Mouse (Mus musculus): Measurements from ENCODE around the gene Apobr.
A peak's percentile ranks its signal among the peaks of the same experiment; 100 is the strongest.

Gene Apobr

GRCm38 (mm10) chr7:126584506-126584977 is at the start of gene Apobr:
Gene Apobr, plus strand, starts transcription at chr7:126584942.
- DNase-seq (ENCODE audit: low read depth): peak; percentile 86

DNA sequence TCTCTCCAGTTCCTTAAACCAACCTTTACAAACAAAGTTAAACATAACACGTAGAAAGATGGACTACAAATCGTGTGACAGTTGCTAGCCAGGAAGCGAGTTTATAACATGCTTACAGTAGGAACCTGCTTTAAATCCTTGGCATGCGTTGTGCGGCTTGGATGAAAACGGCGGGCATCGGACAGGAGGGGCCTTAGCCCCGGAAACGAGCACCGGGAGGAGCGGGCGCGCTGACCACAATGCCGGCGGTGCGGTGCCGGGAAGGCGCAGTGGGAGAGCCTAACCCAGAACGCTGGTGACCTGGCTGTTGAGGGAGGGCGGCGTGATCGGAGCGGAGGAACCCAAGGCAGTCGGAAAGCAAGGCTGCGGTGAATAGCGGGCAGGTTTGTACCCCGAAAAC is 49.0 kb upstream of the Apobr start:
- DNase-seq (ENCODE audit: low read depth): no peak

GRCm38 (mm10) chr7:126536466-126536865 is 48.3 kb upstream of the Apobr start:
- no peak for DNase-seq (ENCODE audit: low read depth)

DNA sequence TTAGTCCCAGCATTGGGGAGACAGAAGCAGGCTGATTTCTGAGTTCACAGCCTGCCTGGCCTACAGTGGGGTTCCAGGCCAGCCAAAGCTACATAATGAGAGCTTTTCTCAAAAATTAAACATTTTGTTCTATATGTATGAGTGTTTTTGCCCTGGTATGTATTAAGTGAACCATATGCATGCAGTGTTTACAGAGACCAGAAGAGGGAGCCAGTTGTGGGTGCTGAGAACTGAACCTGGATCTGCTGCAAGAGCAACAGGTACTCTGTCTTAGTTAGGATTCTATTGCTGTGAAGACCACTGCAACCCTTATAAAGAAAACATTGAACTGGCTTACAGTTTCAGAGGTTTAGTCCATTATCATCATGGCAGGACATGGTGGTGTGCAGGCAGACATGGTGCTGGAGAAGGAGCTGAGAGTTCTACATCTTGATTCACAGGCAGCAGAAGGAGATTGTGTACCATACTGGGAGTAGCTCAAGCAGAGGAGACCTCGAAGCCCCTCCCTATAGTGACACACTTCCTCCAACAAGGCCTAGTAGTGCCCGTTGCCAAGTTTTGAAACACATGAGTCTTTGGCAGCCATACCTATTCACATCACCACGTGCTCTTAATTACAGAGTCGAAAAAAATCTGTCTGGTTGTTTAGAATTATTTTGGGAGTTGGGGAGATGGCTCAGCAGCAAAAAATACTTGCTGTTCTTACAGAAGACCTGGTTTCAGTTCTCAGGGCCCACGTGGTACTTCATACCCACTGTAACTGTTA is 46.7 kb upstream of the Apobr start:
- peak; percentile 66 for DNase-seq (ENCODE audit: low read depth)

DNA sequence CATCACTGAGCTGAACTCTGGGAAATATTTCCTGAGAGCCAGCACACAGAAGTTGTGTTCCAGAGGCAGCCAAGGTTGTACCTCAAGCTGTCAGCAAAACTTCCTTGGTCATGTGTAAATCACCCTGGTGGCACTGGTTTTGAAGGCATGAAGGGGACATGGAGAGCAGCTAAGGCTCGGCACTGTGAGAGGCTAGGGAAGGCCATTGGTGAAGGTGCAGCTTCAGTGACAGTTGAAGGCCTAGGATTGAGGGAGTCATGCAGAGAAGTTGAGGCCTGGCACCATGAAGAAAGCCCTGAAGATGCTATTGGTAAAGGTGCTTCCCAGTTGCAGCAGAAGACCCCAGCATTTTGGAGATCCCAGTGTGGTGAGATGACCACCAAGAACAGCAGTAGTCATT is 43.1 kb upstream of the Apobr start:
- no peak for DNase-seq (ENCODE audit: low read depth)

DNA sequence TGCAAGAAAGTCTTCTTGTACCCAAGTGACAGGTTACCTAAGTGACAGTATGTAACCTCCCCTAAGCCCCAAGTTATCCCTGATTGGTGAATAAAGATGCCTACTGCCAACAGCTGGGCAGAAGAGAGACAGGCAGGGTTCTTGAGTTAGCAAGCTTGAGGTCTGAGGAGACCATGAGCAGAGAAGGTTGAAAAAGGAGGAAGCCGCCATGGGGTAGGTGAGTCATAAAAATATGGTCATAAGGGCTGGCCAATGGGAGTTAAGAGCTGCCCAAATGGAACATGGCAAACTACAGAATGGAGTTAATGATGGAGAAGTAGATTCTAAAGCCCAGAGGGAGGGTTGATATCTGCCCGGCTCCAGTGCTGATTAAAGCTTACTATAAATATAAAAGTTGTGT is 39.1 kb upstream of the Apobr start:
- DNase-seq (ENCODE audit: low read depth): peak; percentile 55

GRCm38 (mm10) chr7:126554796-126555195 is 29.9 kb upstream of the Apobr start:
- DNase-seq (ENCODE audit: low read depth): peak; percentile 50

DNA sequence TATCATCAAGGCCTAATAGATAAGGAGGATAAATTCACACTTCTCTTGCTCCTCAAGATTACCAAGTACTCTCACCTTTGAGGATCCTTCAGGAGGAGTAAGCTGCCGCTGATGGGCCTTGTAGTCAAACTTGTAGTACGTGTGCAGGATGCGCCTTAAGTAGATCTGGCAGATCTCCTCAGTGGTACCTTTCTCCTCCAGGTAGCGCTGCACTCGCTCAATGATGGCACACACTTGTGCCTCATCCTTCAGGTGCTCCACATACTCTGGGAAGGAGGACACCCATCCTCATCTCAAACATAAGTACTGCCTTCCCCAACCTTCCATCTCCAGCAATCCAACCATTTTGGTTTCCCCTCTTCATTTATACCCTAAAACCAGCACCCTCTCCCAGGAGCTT is 28.1 kb upstream of the Apobr start:
- no peak for DNase-seq (ENCODE audit: low read depth)

DNA sequence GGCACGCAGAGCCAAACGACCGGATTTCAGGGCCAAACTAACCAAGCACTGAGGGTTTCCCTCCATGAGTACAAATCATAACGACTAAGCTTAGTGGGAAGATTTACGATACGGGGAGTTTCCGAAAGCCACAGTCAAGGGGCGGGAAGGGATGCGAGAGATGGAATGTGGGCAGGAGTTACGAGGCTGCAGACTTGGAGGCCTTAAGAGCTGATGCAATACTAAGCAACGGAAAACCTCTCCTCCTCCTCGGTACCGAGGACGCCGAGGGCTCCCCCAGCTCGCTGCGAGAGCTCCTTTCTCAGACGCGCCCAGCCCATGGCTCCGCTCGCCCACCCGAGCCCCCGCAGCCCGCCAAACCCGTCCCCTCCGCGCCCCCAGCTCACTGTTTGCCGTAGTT is 19.0 kb upstream of the Apobr start:
- peak; percentile 74 for DNase-seq (ENCODE audit: low read depth)

DNA sequence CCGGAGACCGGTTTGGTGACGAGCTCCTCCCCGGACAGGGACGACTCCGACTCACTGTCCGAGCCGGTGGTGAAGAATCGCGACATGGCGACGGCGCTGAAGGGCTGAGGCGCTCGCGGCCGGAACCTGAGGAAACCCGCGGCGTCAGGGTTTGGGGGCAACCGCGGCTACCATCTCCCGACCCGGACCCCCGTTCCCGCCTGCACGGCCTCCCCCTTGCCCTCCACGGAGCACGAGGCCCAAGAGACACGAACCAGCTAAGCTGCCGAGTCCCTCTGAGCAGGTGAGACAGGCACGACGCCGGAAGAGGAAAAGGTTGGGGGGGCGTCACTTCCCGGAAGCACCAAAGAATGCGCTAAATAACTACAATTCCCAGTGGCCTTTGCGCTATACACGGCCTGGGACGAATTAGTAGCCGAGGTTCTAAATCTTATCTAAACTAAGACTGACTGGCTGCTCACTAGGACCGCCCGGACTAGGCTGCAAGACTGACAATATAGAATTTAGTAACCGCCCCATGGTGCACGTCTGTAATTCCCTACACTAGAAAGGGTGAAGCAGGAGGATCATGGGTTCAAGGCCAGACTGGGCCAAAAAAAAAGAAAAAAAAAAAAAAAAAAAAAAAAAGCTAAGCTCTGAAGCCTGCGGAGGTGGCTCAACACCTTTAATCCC is 18.5 kb upstream of the Apobr start, which contains the start of gene Eif3c:
TSS of gene Eif3c (minus strand) at position 318 of the 672 bp plus-strand sequence.
- peak; percentile 96 for DNase-seq (ENCODE audit: low read depth)

GRCm38 (mm10) chr7:126576946-126577345 is 7.8 kb upstream of the Apobr start:
- DNase-seq (ENCODE audit: low read depth): peak; percentile 80

GRCm38 (mm10) chr7:126579172-126579571 is 5.6 kb upstream of the Apobr start:
- DNase-seq (ENCODE audit: low read depth): no peak

GRCm38 (mm10) chr7:126581661-126582060 is 3.1 kb upstream of the Apobr start:
- no peak for DNase-seq (ENCODE audit: low read depth)

DNA sequence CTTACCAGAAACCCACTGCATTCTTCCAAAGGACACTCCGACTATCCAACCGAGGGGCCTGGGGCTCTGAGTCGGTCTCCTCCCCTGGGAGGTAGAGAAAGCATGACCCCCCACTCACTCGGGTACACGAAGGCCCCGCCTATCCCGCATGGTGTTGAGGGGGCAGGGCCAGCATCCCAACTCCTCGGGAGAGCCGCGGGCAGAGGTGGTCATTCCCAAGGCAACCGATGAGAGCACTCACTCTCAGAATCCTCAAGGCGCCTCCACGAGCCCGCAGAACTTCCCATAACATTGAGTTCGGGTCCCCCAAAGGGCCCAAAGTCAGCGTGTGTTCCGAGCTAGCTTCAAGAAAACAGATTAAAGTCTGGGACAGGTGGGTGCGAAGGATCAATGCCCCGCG is 2.0 kb upstream of the Apobr start:
- no peak for DNase-seq (ENCODE audit: low read depth)

- DNase-seq (ENCODE audit: low read depth): peak; percentile 93
These were observed 1.5 kb upstream of the Apobr start for GRCm38 (mm10) chr7:126583251-126583709.

DNA sequence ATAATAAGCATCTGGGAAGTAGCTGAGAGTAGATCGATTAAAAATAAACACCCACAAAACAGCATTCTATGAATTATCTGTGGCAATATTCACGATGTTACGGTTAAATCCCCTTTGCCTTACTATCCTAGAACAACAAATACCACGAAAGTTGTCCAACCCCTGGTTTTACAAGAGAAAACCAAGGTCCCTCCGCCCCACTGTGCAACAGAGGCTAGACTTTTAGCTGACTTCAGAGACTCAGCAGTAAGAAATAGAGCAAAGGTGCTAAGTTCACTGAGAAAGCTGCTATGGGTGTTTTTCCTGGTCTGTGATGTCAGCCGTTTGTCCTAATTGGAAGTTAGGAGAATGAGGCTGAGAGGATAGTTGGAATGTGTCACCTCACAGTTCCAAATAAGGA is 981 bp upstream of the Apobr start:
- peak; percentile 57 for DNase-seq (ENCODE audit: low read depth)

DNA sequence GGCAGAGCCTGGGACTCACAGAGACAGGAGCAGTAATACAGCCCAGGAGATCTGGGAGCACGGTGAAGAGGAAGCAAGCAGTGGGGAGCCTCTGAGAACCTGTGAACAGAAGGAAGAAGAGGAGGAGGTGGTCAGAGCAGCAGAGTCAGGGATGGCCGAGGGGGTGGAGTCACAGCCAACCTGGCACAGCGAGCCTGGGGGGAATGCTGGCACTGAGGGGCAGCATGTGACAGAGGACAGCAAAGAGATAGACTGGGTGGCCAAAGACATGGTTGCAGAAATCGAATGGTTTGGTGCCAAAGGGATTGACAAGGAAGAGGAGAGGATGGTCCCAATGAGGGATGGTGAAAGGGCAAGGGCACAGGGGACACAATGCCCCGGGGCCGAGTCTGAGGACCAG is 975 bp downstream of the Apobr start, which contains the start of gene Cln3:
TSS of gene Cln3 (minus strand) at position 101 of the 400 bp plus-strand sequence.
- DNase-seq (ENCODE audit: low read depth): no peak

- DNase-seq (ENCODE audit: low read depth): no peak
These were observed 2.1 kb downstream of the Apobr start for GRCm38 (mm10) chr7:126586839-126587238.

DNA sequence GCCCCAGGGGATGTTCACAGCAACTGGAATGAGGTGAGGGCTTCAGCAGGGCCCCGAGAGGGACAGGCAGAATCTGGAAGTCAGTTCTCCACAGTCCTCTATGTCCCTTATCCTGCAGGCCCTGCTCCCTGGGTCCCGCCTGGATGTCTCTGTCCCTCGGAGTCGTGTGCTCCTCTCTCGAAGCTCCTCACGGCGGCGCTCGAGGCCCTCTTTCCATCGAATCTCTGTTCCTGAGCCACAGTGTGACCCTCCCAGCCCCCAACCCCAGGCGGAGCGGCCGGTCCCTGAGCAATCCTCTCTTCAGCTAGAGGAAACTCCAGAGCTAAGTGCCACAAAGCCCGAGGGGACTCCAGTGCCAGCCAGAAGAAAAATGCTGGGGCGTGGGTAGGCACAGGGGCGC is 3.0 kb downstream of the Apobr start:
- DNase-seq (ENCODE audit: low read depth): no peak

DNA sequence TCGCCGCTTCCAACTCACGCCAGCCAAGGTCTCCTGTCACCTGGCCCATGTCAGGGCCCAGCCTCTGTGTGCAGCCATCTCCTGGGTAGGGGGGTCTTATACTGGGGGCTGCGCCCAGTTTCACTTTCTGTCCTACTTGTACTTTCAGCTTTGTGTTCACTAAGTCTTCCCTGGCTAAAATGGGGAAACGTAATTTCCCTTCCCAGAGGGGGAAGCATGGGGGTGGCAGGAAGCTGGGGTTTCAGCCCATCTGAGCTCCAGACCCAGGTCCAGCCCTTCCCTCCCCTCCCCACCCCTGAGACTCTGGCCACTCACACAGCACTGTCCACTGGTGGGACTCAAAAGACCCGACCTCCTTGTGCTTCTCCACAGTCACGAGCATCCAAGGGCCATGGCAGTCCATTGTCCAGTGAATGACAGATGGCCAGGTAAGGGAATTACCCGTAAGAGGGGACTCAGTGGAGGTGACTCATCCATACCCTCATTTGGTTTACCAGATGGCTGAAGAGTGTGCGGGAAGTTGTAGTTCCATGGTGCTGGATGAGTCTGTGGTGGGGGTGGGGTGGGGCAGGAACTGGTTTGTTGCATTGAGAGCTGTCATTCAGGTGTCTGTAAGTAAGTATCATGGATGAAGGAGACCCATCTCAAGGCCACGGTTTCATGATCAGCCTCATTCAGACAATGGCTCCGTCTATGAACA is 10.3 kb downstream of the Apobr start, which contains the start of gene Il27:
TSS of gene Il27 (minus strand) at position 80 of the 700 bp plus-strand sequence.
- no peak for DNase-seq (ENCODE audit: low read depth)

DNA sequence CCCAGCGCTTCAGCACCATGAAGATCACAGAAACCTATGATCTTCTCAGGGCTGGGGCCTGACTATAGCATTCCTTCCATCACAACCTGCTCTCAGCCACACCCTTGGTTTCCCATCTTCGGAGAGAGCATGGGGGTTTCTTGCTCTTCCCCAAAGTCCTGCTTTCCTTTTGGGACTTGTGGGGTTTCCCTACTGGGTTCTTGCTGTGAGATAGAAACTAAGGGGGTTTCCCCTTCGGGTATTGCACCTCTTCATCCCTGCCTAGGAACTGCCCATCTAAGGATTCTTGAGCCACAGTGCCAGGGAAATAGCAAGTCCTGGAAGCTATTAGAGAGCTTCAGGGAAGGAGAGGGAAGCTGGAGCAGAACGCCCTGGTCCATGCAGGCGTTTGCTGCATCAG is 11.1 kb downstream of the Apobr start:
- no peak for DNase-seq (ENCODE audit: low read depth)

DNA sequence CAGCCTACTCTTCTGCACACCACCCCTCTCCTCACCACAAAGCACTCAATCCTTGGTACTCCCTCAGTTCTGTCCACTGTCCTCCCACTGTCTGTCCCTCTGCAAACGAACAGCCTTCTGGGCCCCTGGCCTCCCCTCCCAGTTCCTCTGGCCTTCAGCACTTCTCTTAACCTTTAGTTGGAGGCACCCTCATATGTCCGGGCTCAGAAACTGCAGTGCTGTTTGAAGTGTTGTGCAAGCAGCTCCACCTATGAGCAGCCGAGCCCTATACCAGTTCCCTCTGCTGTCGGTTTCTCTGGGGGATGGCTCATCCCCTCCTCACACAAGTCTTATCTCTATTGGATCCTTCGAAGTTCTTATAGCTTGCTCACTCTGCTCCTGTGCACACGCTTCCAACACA is 11.7 kb downstream of the Apobr start:
- DNase-seq (ENCODE audit: low read depth): peak; percentile 62

Data from 416B (cell line).